Mouse (Mus musculus): ENCODE measurements around the gene Kcnj13.

GRCm38 (mm10) chr1:87406012-87406411, 11.5 kb upstream of the Kcnj13 start:
- no peak for TF ChIP-seq CTCF (conservative IDR thresholded peaks at IDR 0.05; ENCODE audit: insufficient read depth, insufficient read length, low read depth, low read length)
- no peak for TF ChIP-seq POLR2A (IDR thresholded peaks at IDR 0.05; ENCODE audit: low read depth, low read length)

All from kidney, adult 2 months (tissue).